Mouse (Mus musculus) mature B cell (primary cell): ENCODE data around the gene Snai1.

ENCODE experiments used
- in situ Hi-C: fragments of 300-500 bp; cut with MboI; formaldehyde crosslinking; loops from 2 replicates; pipeline ENCODE4 v1.14.3; 2019

The Snai1 gene

GRCm38 (mm10) chr2:167578521-167578920, 40.5 kb downstream of the Snai1 start:
- in situ Hi-C loops = no loop called here

GRCm38 (mm10) chr2:167583161-167583952, 45.4 kb downstream of the Snai1 start:
- in situ Hi-C loops = no loop called here

GRCm38 (mm10) chr2:167585273-167585672, 47.3 kb downstream of the Snai1 start:
- in situ Hi-C loops = no loop called here

- in situ Hi-C loops = no loop called here
Measured at GRCm38 (mm10) chr2:167586041-167586440, 48.0 kb downstream of the Snai1 start.

GRCm38 (mm10) chr2:167586976-167587375, 49.0 kb downstream of the Snai1 start:
- in situ Hi-C loops = no loop called here

GRCm38 (mm10) chr2:167588774-167589577, 51.0 kb downstream of the Snai1 start:
- in situ Hi-C loops = no loop called here
